13 mouse cellular contexts compared by ENCODE assay signal in the genomic region with DNA sequence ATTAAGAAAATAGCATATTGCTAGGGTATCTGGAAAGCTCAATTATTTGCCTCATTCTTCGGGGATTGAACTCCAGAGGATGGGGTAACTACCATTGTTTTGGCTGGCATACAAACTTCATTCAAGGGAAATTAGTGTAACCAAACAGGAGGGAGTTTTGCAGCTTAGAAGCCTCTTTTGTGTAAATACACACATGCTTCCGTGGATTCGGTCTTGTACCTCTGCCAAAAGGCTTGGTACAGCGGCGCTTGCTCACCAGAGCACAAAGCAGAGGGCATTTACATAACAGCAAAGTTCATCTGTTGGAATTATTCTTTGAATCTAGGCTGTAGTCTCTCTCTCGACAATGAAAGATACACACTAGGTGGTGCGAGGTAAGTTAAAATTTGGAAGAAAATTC.
A peak's percentile ranks its signal among the peaks of the same experiment; 100 is the strongest.
DNase-seq lines count a peak whose midpoint lies in the region; ATAC-seq lines count a peak whose summit lies in the region.
"Had no signal": no experiment of that assay in that cellular context is flagged by ENCODE, and none has a peak within 500 bp of the region (broad histone marks: within the 10 kb centered on the region; RNA-seq: fewer than 3 reads in every experiment).

No protein-coding gene starts in this region.

- 30% methylated on average over 7 of the region's 7 CpGs for WGBS in forebrain, embryonic 12.5 days
- WGBS in forebrain, embryonic 11.5 days: 47% methylated on average over 7 of the region's 7 CpGs

- no peak overlapping the region for H3K4me3 ChIP-seq in forebrain, embryonic 12.5 days (replicated peaks)
- H3K4me3 ChIP-seq in forebrain, embryonic 11.5 days (ENCODE audit: low read depth, low read length): no peak overlapping the region
- H3K4me3 ChIP-seq: embryonic facial prominence, embryonic 13.5 days had no signal

- intact Hi-C loops in left cerebral cortex, postnatal 4 days (cut with DNase I): no loop called here
- intact Hi-C loops in left cerebral cortex, postnatal 36 days (cut with DNase I): no loop called here

- no peak overlapping the region for H3K9ac ChIP-seq in forebrain, embryonic 12.5 days
- no peak overlapping the region for H3K9ac ChIP-seq in forebrain, embryonic 11.5 days (ENCODE audit: low read length)
- H3K9ac ChIP-seq: embryonic facial prominence, embryonic 13.5 days; liver, embryonic 14.5 days had no signal

- H3K27ac ChIP-seq in forebrain, embryonic 12.5 days: no peak overlapping the region
- H3K27ac ChIP-seq in forebrain, embryonic 11.5 days (ENCODE audit: low read depth, low read length): no peak overlapping the region
- H3K27ac ChIP-seq: embryonic facial prominence, embryonic 13.5 days; liver, embryonic 14.5 days had no signal

- ATAC-seq in forebrain, embryonic 12.5 days (ENCODE audit: low FRiP score): peak; percentile 33; the same call in 1 of the 2 replicates
- ATAC-seq in forebrain, embryonic 11.5 days (replicated peaks; ENCODE audit: low FRiP score): no peak
- ATAC-seq: Patski had no signal

- H3K4me1 ChIP-seq in forebrain, embryonic 12.5 days: peaks cover 16% of the 10 kb centered on the region
- H3K4me1 ChIP-seq in forebrain, embryonic 11.5 days (replicated peaks; ENCODE audit: control insufficient read depth, insufficient read depth, low read length): peaks cover 2% of the 10 kb centered on the region; the same call in 1 of the 2 replicates

- no peak for DNase-seq in forebrain, embryonic 11.5 days (ENCODE audit: low spot score)
- peak; percentile 47 for DNase-seq in left cerebral cortex, postnatal 4 days
- DNase-seq in left cerebral cortex, adult 8-10 months (ENCODE audit: low spot score in 2 of 2): no peak
- peak; percentile 54 for DNase-seq in retina, postnatal 1 day
- no peak for DNase-seq in retina, embryonic 14.5 days (ENCODE audit: low spot score)
- DNase-seq in left cerebral cortex, postnatal 36 days (ENCODE audit: low spot score in 2 of 2): no peak
- no peak for DNase-seq in natural killer cell, adult 2 months (ENCODE audit: low spot score in 2 of 2)
- DNase-seq: heart, adult 18-20 months; layer of hippocampus, adult 9-11 months had no signal

- no peak overlapping the region for H3K4me2 ChIP-seq in forebrain, embryonic 12.5 days
- no peak overlapping the region for H3K4me2 ChIP-seq in forebrain, embryonic 11.5 days (ENCODE audit: low read depth, low read length, severe bottlenecking)
- H3K4me2 ChIP-seq: embryonic facial prominence, embryonic 13.5 days had no signal

- no peaks in the 10 kb centered on the region for H3K27me3 ChIP-seq in forebrain, embryonic 12.5 days
- H3K27me3 ChIP-seq in forebrain, embryonic 11.5 days (ENCODE audit: control insufficient read depth, insufficient read depth, low read length): no peaks in the 10 kb centered on the region

- no peaks in the 10 kb centered on the region for H3K36me3 ChIP-seq in forebrain, embryonic 12.5 days (replicated peaks)
- H3K36me3 ChIP-seq in forebrain, embryonic 11.5 days (ENCODE audit: control insufficient read depth, insufficient read depth, low read length): no peaks in the 10 kb centered on the region
- H3K36me3 ChIP-seq: embryonic facial prominence, embryonic 13.5 days had no signal

- H3K9me3 ChIP-seq in forebrain, embryonic 12.5 days: no peaks in the 10 kb centered on the region
- H3K9me3 ChIP-seq in forebrain, embryonic 11.5 days (ENCODE audit: control insufficient read depth, low read length): no peaks in the 10 kb centered on the region
- H3K9me3 ChIP-seq: embryonic facial prominence, embryonic 13.5 days had no signal

Comparison
In these comparisons a context has a peak if more than half of its experiments do, and no peak if none do; other contexts are left out.
1. DNase-seq: peak in left cerebral cortex, postnatal 4 days (single experiment) and retina, postnatal 1 day (single experiment); none in forebrain, embryonic 11.5 days (single experiment), left cerebral cortex, adult 8-10 months (0 of 2), retina, embryonic 14.5 days (single experiment), left cerebral cortex, postnatal 36 days (0 of 2) and natural killer cell, adult 2 months (0 of 2).